24 mouse cellular contexts compared by ENCODE assay signal in the genomic region with DNA sequence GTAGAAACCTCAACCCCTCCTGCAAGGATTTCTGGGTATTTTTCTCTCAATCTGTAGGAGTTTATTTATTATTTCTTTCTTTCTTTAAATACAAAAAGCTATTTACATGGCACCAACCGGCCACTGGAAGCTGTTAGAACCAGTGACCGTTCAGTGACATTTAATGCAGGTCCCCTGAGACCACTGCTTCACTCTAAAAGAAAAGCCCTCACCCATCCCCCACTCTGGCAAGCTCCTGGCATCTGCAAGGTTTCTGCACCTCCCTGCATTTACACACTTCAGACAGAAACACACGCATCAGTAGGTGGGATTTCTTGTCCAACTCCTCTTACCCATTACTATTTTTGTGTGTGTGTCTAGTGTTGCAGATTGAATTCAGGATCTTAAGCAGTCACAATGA. TPM values are rescaled to one million over a fixed set of nuclear protein-coding genes. Genes with fewer than 3 reads are reported as not detected.
DNase-seq lines count a peak whose midpoint lies in the region; ATAC-seq and TF ChIP-seq lines count a peak whose summit lies in the region.
"Had no signal": no experiment of that assay in that cellular context is flagged by ENCODE, and none has a peak within 500 bp of the region (broad histone marks: within the 10 kb centered on the region; RNA-seq: fewer than 3 reads in every experiment).

No protein-coding gene starts in this region.

- TF ChIP-seq CTCF in cerebellum, adult 2 months (IDR thresholded peaks at IDR 0.05; ENCODE audit: borderline replicate concordance, insufficient read depth, low read depth, low read length): no peak
- TF ChIP-seq CTCF in hindbrain, postnatal 0 days (IDR thresholded peaks at IDR 0.05; ENCODE audit: low read depth): no peak

- 65% methylated on average over 3 of the region's 3 CpGs for whole genome bisulfite sequencing in cerebellum, adult 2 months
- WGBS in hindbrain, postnatal 0 days: 48% methylated on average over 3 of the region's 3 CpGs
- 43% methylated on average over 3 of the region's 3 CpGs for WGBS in hindbrain, embryonic 10.5 days
- WGBS in midbrain, embryonic 14.5 days: 51% methylated on average over 3 of the region's 3 CpGs
- whole genome bisulfite sequencing in midbrain, embryonic 16.5 days: 49% methylated on average over 3 of the region's 3 CpGs

- H3K9ac ChIP-seq in hindbrain, postnatal 0 days (replicated peaks; ENCODE audit: low read length): no peak overlapping the region
- no peak overlapping the region for H3K9ac ChIP-seq in midbrain, embryonic 14.5 days (replicated peaks; ENCODE audit: low read length)
- no peak overlapping the region for H3K9ac ChIP-seq in midbrain, embryonic 16.5 days (ENCODE audit: low read depth, low read length)
- H3K9ac ChIP-seq: embryonic facial prominence, embryonic 12.5 days; embryonic facial prominence, embryonic 15.5 days; forebrain, postnatal 0 days; hindbrain, embryonic 14.5 days had no signal

- no peak for ATAC-seq in hindbrain, postnatal 0 days
- ATAC-seq in midbrain, embryonic 14.5 days (ENCODE audit: low FRiP score, low TSS enrichment): no peak
- no peak for ATAC-seq in midbrain, embryonic 16.5 days
- ATAC-seq: forebrain, embryonic 14.5 days; forebrain, postnatal 0 days; intestine, embryonic 16.5 days had no signal

- no peaks in the 10 kb centered on the region for H3K9me3 ChIP-seq in hindbrain, postnatal 0 days (ENCODE audit: low read length)
- no peaks in the 10 kb centered on the region for H3K9me3 ChIP-seq in hindbrain, embryonic 10.5 days
- H3K9me3 ChIP-seq in midbrain, embryonic 14.5 days (ENCODE audit: control insufficient read depth, low read length): no peaks in the 10 kb centered on the region; the same call in 1 of the 2 replicates
- H3K9me3 ChIP-seq in midbrain, embryonic 16.5 days (replicated peaks; ENCODE audit: control insufficient read depth, low read length, poor library complexity, severe bottlenecking): no peaks in the 10 kb centered on the region
- H3K9me3 ChIP-seq: embryonic facial prominence, embryonic 12.5 days; embryonic facial prominence, embryonic 15.5 days had no signal

- no peak overlapping the region for H3K4me3 ChIP-seq in cerebellum, adult 2 months (replicated peaks; ENCODE audit: insufficient read depth, low read depth, low read length)
- no peak overlapping the region for H3K4me3 ChIP-seq in hindbrain, postnatal 0 days (ENCODE audit: low read length)
- H3K4me3 ChIP-seq in hindbrain, embryonic 10.5 days: no peak overlapping the region
- H3K4me3 ChIP-seq in midbrain, embryonic 14.5 days (replicated peaks; ENCODE audit: low read depth, low read length): no peak overlapping the region
- H3K4me3 ChIP-seq in midbrain, embryonic 16.5 days (ENCODE audit: low read depth, low read length): no peak overlapping the region
- H3K4me3 ChIP-seq: embryonic facial prominence, embryonic 12.5 days; embryonic facial prominence, embryonic 15.5 days; gastrocnemius, adult 2 months had no signal

- H3K36me3 ChIP-seq in hindbrain, postnatal 0 days (ENCODE audit: insufficient read depth, low read length): no peaks in the 10 kb centered on the region
- H3K36me3 ChIP-seq in hindbrain, embryonic 10.5 days: no peaks in the 10 kb centered on the region
- H3K36me3 ChIP-seq in midbrain, embryonic 14.5 days (ENCODE audit: control insufficient read depth, insufficient read depth, low read length): no peaks in the 10 kb centered on the region
- no peaks in the 10 kb centered on the region for H3K36me3 ChIP-seq in midbrain, embryonic 16.5 days (ENCODE audit: control insufficient read depth, insufficient read depth, low read length)
- H3K36me3 ChIP-seq: embryonic facial prominence, embryonic 12.5 days; embryonic facial prominence, embryonic 15.5 days had no signal

- DNase-seq in cerebellum, postnatal 10 days: peak; percentile 43 to 53
- no peak for DNase-seq in cerebellum, adult 2 months
- peak; percentile 13 for DNase-seq in hindbrain, postnatal 0 days (ENCODE audit: low spot score)
- no peak for DNase-seq in hindbrain, embryonic 10.5 days (ENCODE audit: low spot score)
- peak; percentile 33 for DNase-seq in midbrain, embryonic 14.5 days
- peak; percentile 26 for DNase-seq in retina, embryonic 14.5 days (ENCODE audit: low spot score)
- DNase-seq in thymus, postnatal 0 days (ENCODE audit: low spot score): no peak
- DNase-seq: adrenal gland, adult 2 months; adrenal gland, postnatal 14 days; B cell, adult 2 months; cerebellum, adult 11 months; cerebellum, adult 8-10 months; cerebellum, postnatal 36 days; forebrain, postnatal 0 days; gastrocnemius, adult 2 months; gastrocnemius, postnatal 14 days; heart, adult 11 months had no signal

- no peaks in the 10 kb centered on the region for H3K27me3 ChIP-seq in cerebellum, adult 2 months (ENCODE audit: control insufficient read depth, insufficient read depth, low read length)
- H3K27me3 ChIP-seq in hindbrain, postnatal 0 days (ENCODE audit: insufficient read depth, low read length): no peaks in the 10 kb centered on the region
- no peaks in the 10 kb centered on the region for H3K27me3 ChIP-seq in hindbrain, embryonic 10.5 days (ENCODE audit: insufficient read depth, poor library complexity, severe bottlenecking)
- no peaks in the 10 kb centered on the region for H3K27me3 ChIP-seq in midbrain, embryonic 14.5 days (ENCODE audit: control insufficient read depth, insufficient read depth, low read length)
- H3K27me3 ChIP-seq in midbrain, embryonic 16.5 days (ENCODE audit: control insufficient read depth, insufficient read depth, low read depth, low read length): no peaks in the 10 kb centered on the region
- H3K27me3 ChIP-seq: embryonic facial prominence, embryonic 12.5 days; embryonic facial prominence, embryonic 15.5 days had no signal

- peaks cover 24% of the 10 kb centered on the region for H3K4me1 ChIP-seq in cerebellum, adult 2 months (ENCODE audit: control insufficient read depth, insufficient read depth, low read length)
- peaks cover 4% of the 10 kb centered on the region for H3K4me1 ChIP-seq in hindbrain, postnatal 0 days (ENCODE audit: insufficient read depth, low read length)
- peaks cover 11% of the 10 kb centered on the region for H3K4me1 ChIP-seq in hindbrain, embryonic 10.5 days (replicated peaks)
- H3K4me1 ChIP-seq in midbrain, embryonic 14.5 days (ENCODE audit: control insufficient read depth, insufficient read depth, low read length): no peaks in the 10 kb centered on the region
- peaks cover 3% of the 10 kb centered on the region; the same call in 1 of the 2 replicates for H3K4me1 ChIP-seq in midbrain, embryonic 16.5 days (ENCODE audit: control insufficient read depth, insufficient read depth, low read length)
- H3K4me1 ChIP-seq: embryonic facial prominence, embryonic 12.5 days; embryonic facial prominence, embryonic 15.5 days had no signal

- no peak overlapping the region for H3K27ac ChIP-seq in cerebellum, adult 2 months (ENCODE audit: insufficient read depth, low read length)
- no peak overlapping the region for H3K27ac ChIP-seq in hindbrain, postnatal 0 days
- H3K27ac ChIP-seq in hindbrain, embryonic 10.5 days: no peak overlapping the region
- H3K27ac ChIP-seq in midbrain, embryonic 14.5 days (replicated peaks; ENCODE audit: low read depth, low read length): no peak overlapping the region
- no peak overlapping the region for H3K27ac ChIP-seq in midbrain, embryonic 16.5 days (ENCODE audit: low read length)
- H3K27ac ChIP-seq: embryonic facial prominence, embryonic 12.5 days; embryonic facial prominence, embryonic 15.5 days; gastrocnemius, adult 2 months; hindbrain, embryonic 14.5 days had no signal

- no peak overlapping the region for H3K4me2 ChIP-seq in hindbrain, postnatal 0 days (ENCODE audit: low read depth, low read length)
- no peak overlapping the region for H3K4me2 ChIP-seq in midbrain, embryonic 14.5 days (ENCODE audit: low read length)
- no peak overlapping the region for H3K4me2 ChIP-seq in midbrain, embryonic 16.5 days (ENCODE audit: low read length)
- H3K4me2 ChIP-seq: embryonic facial prominence, embryonic 12.5 days; embryonic facial prominence, embryonic 15.5 days; heart, embryonic 11.5 days; hindbrain, embryonic 14.5 days had no signal

- TF ChIP-seq POLR2A in cerebellum, adult 2 months (IDR thresholded peaks at IDR 0.05; ENCODE audit: borderline replicate concordance, insufficient read depth, low read length): no peak

RNA-seq across cellular contexts. Expression of gene Slc16a6, which starts 33.7 kb away (rescaled TPM):
- polyA plus RNA-seq in cerebellum, adult 2 months (2012; rRNA removed): 7.9 and 8.9 TPM in 2 replicates
- total RNA-seq in hindbrain, postnatal 0 days (2014; rRNA removed): 10.5 and 11.2 TPM in 2 replicates
- 7.9 and 8.7 TPM in 2 replicates for polyA plus RNA-seq in hindbrain, postnatal 0 days (2015; fragmentation: Nextera tagmentation; extraction: Ambion mirVana)
- polyA plus RNA-seq in hindbrain, embryonic 10.5 days (2016; fragmentation: Nextera tagmentation; extraction: Ambion mirVana): 3.6 and 5.5 TPM in 2 replicates
- polyA plus RNA-seq in midbrain, embryonic 14.5 days (2014; fragmentation: Nextera tagmentation; extraction: Ambion mirVana): 2.8 and 3.1 TPM in 2 replicates
- polyA plus RNA-seq in midbrain, embryonic 16.5 days (2015; fragmentation: Nextera tagmentation; extraction: Ambion mirVana): 3.7 and 4.5 TPM in 2 replicates
- 14.4 TPM in 2 replicates for polyA plus RNA-seq in thymus, postnatal 0 days (2015; fragmentation: Nextera tagmentation; extraction: Ambion mirVana)

RNA-seq across cellular contexts. Expression of gene Arsg, which starts 33.9 kb away (rescaled TPM):
- 39.5 and 47.1 TPM in 2 replicates for polyA plus RNA-seq in cerebellum, adult 2 months (2012; rRNA removed)
- 10.4 and 13.1 TPM in 2 replicates for total RNA-seq in hindbrain, postnatal 0 days (2014; rRNA removed)
- polyA plus RNA-seq in hindbrain, postnatal 0 days (2015; fragmentation: Nextera tagmentation; extraction: Ambion mirVana): 9.9 and 10.3 TPM in 2 replicates
- 2.6 and 3.8 TPM in 2 replicates for polyA plus RNA-seq in hindbrain, embryonic 10.5 days (2016; fragmentation: Nextera tagmentation; extraction: Ambion mirVana)
- 1.3 and 2.7 TPM in 2 replicates for polyA plus RNA-seq in midbrain, embryonic 14.5 days (2014; fragmentation: Nextera tagmentation; extraction: Ambion mirVana)
- polyA plus RNA-seq in midbrain, embryonic 16.5 days (2015; fragmentation: Nextera tagmentation; extraction: Ambion mirVana): 4.2 and 4.3 TPM in 2 replicates
- polyA plus RNA-seq in thymus, postnatal 0 days (2015; fragmentation: Nextera tagmentation; extraction: Ambion mirVana): 2.3 and 2.4 TPM in 2 replicates

Comparison
In these comparisons a context has a peak if more than half of its experiments do, and no peak if none do; other contexts are left out.
1. DNase-seq: peak in cerebellum, postnatal 10 days (2 of 2), hindbrain, postnatal 0 days (single experiment), midbrain, embryonic 14.5 days (single experiment) and retina, embryonic 14.5 days (single experiment); none in cerebellum, adult 2 months (0 of 2), hindbrain, embryonic 10.5 days (single experiment) and thymus, postnatal 0 days (single experiment).